Mouse (Mus musculus): Measurements from ENCODE around the gene 1110002E22Rik. TPM values are rescaled to one million over a fixed set of nuclear protein-coding genes. Genes with fewer than 3 reads are reported as not detected.

Gene 1110002E22Rik
- under 0.01 and 0.03 TPM in 2 replicates for total RNA-seq (2012; rRNA removed)
- polyA plus RNA-seq (2012; ENCODE audit: insufficient read depth in 1 of 2, insufficient read length in 2 of 2, low read depth in 1 of 2, low replicate concordance in 2 of 2, missing spikeins in 1 of 2), result under 1 TPM in 1 of 2 experiments, not detected in 1; 0.03 TPM

DNA sequence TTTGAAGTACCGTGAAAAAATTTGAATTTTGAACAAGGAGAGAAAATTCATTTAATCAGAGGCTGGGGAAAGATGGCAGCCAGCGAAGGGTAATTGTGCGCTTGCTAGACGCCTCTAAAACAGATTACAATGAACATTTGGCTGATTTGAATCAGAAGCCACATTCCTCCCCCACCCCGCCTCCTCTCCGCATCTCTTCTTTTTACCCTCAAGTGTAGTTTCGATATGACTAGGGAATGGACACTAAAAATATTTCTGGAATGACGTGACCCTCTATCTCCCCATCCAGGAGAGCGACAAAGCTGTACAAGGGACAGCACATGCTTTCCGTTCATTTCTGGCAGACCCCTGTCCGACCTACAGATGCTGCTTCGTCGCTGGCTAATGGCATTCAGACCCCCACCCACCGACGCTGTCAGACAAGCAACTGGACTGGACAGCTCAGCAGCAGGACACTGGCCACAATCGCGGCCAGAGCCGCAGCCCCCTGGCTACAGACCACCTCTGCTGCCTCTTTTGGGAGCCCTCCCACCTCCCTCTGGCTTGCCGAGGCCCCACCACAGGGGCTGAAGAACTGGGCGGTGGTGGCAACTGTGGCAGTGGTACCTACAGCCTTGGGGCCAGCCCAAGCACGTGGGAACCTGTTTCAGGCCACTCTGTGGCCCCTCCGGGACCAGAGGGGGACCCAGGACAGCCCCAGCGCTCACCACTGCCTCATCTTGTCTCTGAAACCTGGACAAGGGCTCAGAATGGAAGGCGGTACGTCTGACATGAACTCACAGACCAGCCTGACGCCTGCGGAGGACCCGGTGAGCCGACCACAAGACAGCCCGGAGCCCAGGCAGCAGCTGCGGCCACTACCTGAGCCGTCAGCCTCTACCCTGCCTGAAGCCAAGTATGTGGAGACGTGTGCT lies at the start of gene 1110002E22Rik:
Gene 1110002E22Rik (plus strand): TSS at position 321 of the 914 bp plus-strand sequence.
- H3K9ac ChIP-seq (ENCODE audit: control insufficient read depth, low read depth, low read length, poor library complexity, severe bottlenecking), result no peak within 1 kb of the TSS
- H3K36me3 ChIP-seq (ENCODE audit: control insufficient read depth in 1 of 2, insufficient read depth in 2 of 2, low read length in 2 of 2), result peaks cover 0 to 20% of the 10 kb centered on the region in 2 experiments; a peak in 2 of 4 replicates
- H3K4me1 ChIP-seq (ENCODE audit: control insufficient read depth in 1 of 2, insufficient read depth in 2 of 2, low read length in 2 of 2), result peaks cover 8 to 19% of the 10 kb centered on the region in 2 experiments
- H3K27me3 ChIP-seq (ENCODE audit: control insufficient read depth in 1 of 2, insufficient read depth in 2 of 2, low read length in 2 of 2), result no peaks in the 10 kb centered on the region
- TF ChIP-seq ZMIZ1 (IDR thresholded peaks at IDR 0.05; ENCODE audit: low read depth, low read length), result no peak
- no peak for TF ChIP-seq USF1 (IDR thresholded peaks at IDR 0.05; ENCODE audit: low read depth, low read length)
- TF ChIP-seq POLR2AphosphoS2 (IDR thresholded peaks at IDR 0.05; ENCODE audit: low read length), result no peak
- TF ChIP-seq SMC3 (IDR thresholded peaks at IDR 0.05; ENCODE audit: low read depth, low read length), result no peak
- TF ChIP-seq POLR2AphosphoS5 (IDR thresholded peaks at IDR 0.05; ENCODE audit: borderline replicate concordance, low read depth, low read length), result no peak
- TF ChIP-seq GATA1 (IDR thresholded peaks at IDR 0.05; ENCODE audit: low read depth, low read length), result no peak
- TF ChIP-seq RCOR1 (IDR thresholded peaks at IDR 0.05; ENCODE audit: low read depth, low read length), result no peak
- no peak for TF ChIP-seq MEF2A (IDR thresholded peaks at IDR 0.05; ENCODE audit: extremely low read depth, insufficient replicate concordance, low read depth, low read length, poor library complexity, severe bottlenecking)
- no peak for TF ChIP-seq TBP (IDR thresholded peaks at IDR 0.05; ENCODE audit: low read depth, low read length)
- TF ChIP-seq CHD2 (IDR thresholded peaks at IDR 0.05; ENCODE audit: low read length), result no peak
- TF ChIP-seq CTCF (IDR thresholded peaks at IDR 0.05 in 2 of 3, conservative IDR thresholded peaks at IDR 0.05 in 1 of 3; ENCODE audit: control insufficient read depth in 1 of 3, insufficient read depth in 1 of 3, low read depth in 2 of 3, low read length in 3 of 3, poor library complexity in 1 of 3, severe bottlenecking in 1 of 3), result no peak
- TF ChIP-seq HCFC1 (IDR thresholded peaks at IDR 0.05; ENCODE audit: low read depth, low read length), result no peak
- no peak for TF ChIP-seq USF2 (IDR thresholded peaks at IDR 0.05; ENCODE audit: borderline replicate concordance in 1 of 2, insufficient read depth in 1 of 2, low read depth in 1 of 2, low read length in 2 of 2)
- no peak for TF ChIP-seq TAL1 (IDR thresholded peaks at IDR 0.05; ENCODE audit: low read length)
- no peak for TF ChIP-seq ELF1 (IDR thresholded peaks at IDR 0.05; ENCODE audit: low read depth, low read length)
- no peak for TF ChIP-seq ETS1 (IDR thresholded peaks at IDR 0.05; ENCODE audit: low read depth, low read length)
- H3K9me3 ChIP-seq (replicated peaks; ENCODE audit: insufficient read depth, low read length), result no peaks in the 10 kb centered on the region
- no peaks in the 10 kb centered on the region for H3K79me2 ChIP-seq (ENCODE audit: control insufficient read depth, insufficient read depth, low read length, poor library complexity)
- DNase-seq (ENCODE audit: low read depth, low spot score), result no peak
- H3K4me3 ChIP-seq (ENCODE audit: control insufficient read depth in 1 of 2, insufficient read depth in 1 of 2, low read depth in 2 of 2, low read length in 2 of 2), result no peak within 1 kb of the TSS
- no peak within 1 kb of the TSS for H3K27ac ChIP-seq (ENCODE audit: control insufficient read depth, low read depth, low read length)

DNA sequence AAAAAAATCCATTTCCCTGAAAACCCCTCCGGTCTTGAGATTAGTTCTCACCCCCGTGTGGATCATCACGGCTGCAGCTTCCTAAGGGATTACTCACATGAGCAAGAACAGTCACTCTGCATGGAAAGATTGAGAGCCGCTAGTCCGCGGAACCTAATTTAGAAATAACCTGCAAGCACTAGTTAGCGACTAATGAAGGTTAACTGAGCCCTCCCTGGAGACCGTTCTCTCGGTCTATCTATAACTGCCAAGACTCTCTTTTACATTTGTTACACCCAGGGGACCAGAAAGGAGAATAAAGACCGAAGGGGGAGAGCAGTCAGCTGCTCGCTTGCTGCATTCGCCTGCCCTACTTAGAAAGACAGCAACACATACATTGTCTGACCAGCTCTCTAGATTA lies 48.0 kb upstream of the 1110002E22Rik start:
- Histone ChIP-seq H3K4me3 (ENCODE audit: control insufficient read depth in 1 of 2, insufficient read depth in 1 of 2, low read depth in 2 of 2, low read length in 2 of 2) (no peak overlapping the region), H3K4me1 (ENCODE audit: control insufficient read depth in 1 of 2, insufficient read depth in 2 of 2, low read length in 2 of 2) (peaks cover 7 to 12% of the 10 kb centered on the region in 2 experiments), H3K27ac (ENCODE audit: control insufficient read depth, low read depth, low read length) (no peak overlapping the region), H3K79me2 (ENCODE audit: control insufficient read depth, insufficient read depth, low read length, poor library complexity) (no peaks in the 10 kb centered on the region), H3K9ac (ENCODE audit: control insufficient read depth, low read depth, low read length, poor library complexity, severe bottlenecking) (no peak overlapping the region), H3K27me3 (ENCODE audit: control insufficient read depth in 1 of 2, insufficient read depth in 2 of 2, low read length in 2 of 2) (no peaks in the 10 kb centered on the region), H3K36me3 (ENCODE audit: control insufficient read depth in 1 of 2, insufficient read depth in 2 of 2, low read length in 2 of 2) (peaks cover 0 to 5% of the 10 kb centered on the region in 2 experiments; a peak in 2 of 4 replicates), H3K9me3 (replicated peaks; ENCODE audit: insufficient read depth, low read length) (no peaks in the 10 kb centered on the region)
- no peak for DNase-seq (ENCODE audit: low read depth, low spot score)
- no peak for TF ChIP-seq SIN3A (IDR thresholded peaks at IDR 0.05; ENCODE audit: low read length)
- TF ChIP-seq MAFK (IDR thresholded peaks at IDR 0.05; ENCODE audit: borderline replicate concordance, low read depth, low read length), result no peak
- no peak for TF ChIP-seq POLR2A (IDR thresholded peaks at IDR 0.05; ENCODE audit: control insufficient read depth in 1 of 2, insufficient read depth in 1 of 2, low read depth in 1 of 2, low read length in 2 of 2, poor library complexity in 1 of 2)
- TF ChIP-seq SMC3 (IDR thresholded peaks at IDR 0.05; ENCODE audit: low read depth, low read length), result no peak
- no peak for TF ChIP-seq BHLHE40 (IDR thresholded peaks at IDR 0.05; ENCODE audit: borderline replicate concordance, low read depth, low read length)
- TF ChIP-seq ETS1 (IDR thresholded peaks at IDR 0.05; ENCODE audit: low read depth, low read length), result no peak
- TF ChIP-seq EP300 (IDR thresholded peaks at IDR 0.05; ENCODE audit: low read depth in 1 of 2, low read length in 2 of 2), result no peak

Data from MEL (cell line).